Mouse (Mus musculus) midbrain, embryonic 15.5 days (tissue): ENCODE measurements around the gene Dqx1. TPM values are rescaled to one million over a fixed set of nuclear protein-coding genes. Genes with fewer than 3 reads are reported as not detected.

Experiments
- microRNA counts: library from miRNA; unstranded; fragments of <30 nt; microRNA quantifications from one replicate; lab custom pipeline; 2016
- microRNA-seq: library from miRNA; unstranded; fragments of <30 nt; microRNA quantifications from one replicate; pipeline ENCODE4, GENCODE M21; 2016
- polyA plus RNA-seq: library from polyadenylated mRNA; unstranded; fragments of >200 nt; fragmentation: Nextera tagmentation; extraction: Ambion mirVana; gene quantifications from 2 replicates; pipeline ENCODE4 v1.2.1, GENCODE M21; 2015

The Dqx1 gene
- polyA plus RNA-seq, 1 experiment from 2014 or later: 0.75 TPM

MicroRNAs within 50 kb of the gene (microRNA counts, 519-probe panel; counts per million panel counts)
- 1,813 counts per million, percentile 12 among the panel's probes with 10 or more counts for microRNA mmu-miR-3470a+mmu-miR-3470b (lab: Ali Mortazavi, UCI)

Small RNAs within 50 kb of the gene (microRNA-seq; reads per million reads assigned to microRNA genes)
- not detected for gene Mir3470a
- gene Mir7040: not detected

Other genes with a start within 250 kb of the Dqx1 start
- 20.3 and 21.7 TPM in 2 replicates for gene Sema4f, start 118.1 kb upstream of the Dqx1 start, polyA plus RNA-seq
- 0.22 TPM in 1 of 2 replicates, not detected in the other for gene M1ap, start 110.9 kb upstream of the Dqx1 start, polyA plus RNA-seq
- gene Dok1, start 24.4 kb upstream of the Dqx1 start, polyA plus RNA-seq: 2.3 TPM in 2 replicates
- gene Loxl3, start 23.7 kb upstream of the Dqx1 start, polyA plus RNA-seq: 6.8 and 7.6 TPM in 2 replicates
- 182 and 198 TPM in 2 replicates for gene Aup1, start 3.3 kb upstream of the Dqx1 start, polyA plus RNA-seq
- 79.0 and 81.2 TPM in 2 replicates for gene Htra2, start 2.6 kb upstream of the Dqx1 start, polyA plus RNA-seq
- not detected in 2 replicates for gene Tlx2, start 12.4 kb downstream of the Dqx1 start, polyA plus RNA-seq
- 56.3 and 56.8 TPM in 2 replicates for gene Pcgf1, start 20.0 kb downstream of the Dqx1 start, polyA plus RNA-seq
- 0.36 TPM in 1 of 2 replicates, not detected in the other for gene Lbx2, start 28.5 kb downstream of the Dqx1 start, polyA plus RNA-seq
- gene Ccdc142, start 43.8 kb downstream of the Dqx1 start, polyA plus RNA-seq: 6.9 and 8.1 TPM in 2 replicates
- 7.3 and 7.4 TPM in 2 replicates for gene Gm42688, start 43.8 kb downstream of the Dqx1 start, polyA plus RNA-seq
- gene Mrpl53, start 51.2 kb downstream of the Dqx1 start, polyA plus RNA-seq: 102 and 105 TPM in 2 replicates
- gene Mogs, start 57.7 kb downstream of the Dqx1 start, polyA plus RNA-seq: 24.7 and 27.0 TPM in 2 replicates
- 176 and 196 TPM in 2 replicates for gene Wbp1, start 63.7 kb downstream of the Dqx1 start, polyA plus RNA-seq
- gene Ino80b, start 67.6 kb downstream of the Dqx1 start, polyA plus RNA-seq: 13.6 and 15.1 TPM in 2 replicates
- 10.9 and 15.3 TPM in 2 replicates for gene Rtkn, start 77.6 kb downstream of the Dqx1 start, polyA plus RNA-seq
- gene Wdr54, start 98.6 kb downstream of the Dqx1 start, polyA plus RNA-seq: 20.8 and 21.6 TPM in 2 replicates
- gene 1700003E16Rik, start 98.6 kb downstream of the Dqx1 start, polyA plus RNA-seq: 9.5 and 12.0 TPM in 2 replicates
- gene Dctn1, start 108.1 kb downstream of the Dqx1 start, polyA plus RNA-seq: 162 TPM in 2 replicates
- gene Slc4a5, start 162.0 kb downstream of the Dqx1 start, polyA plus RNA-seq: 0.37 and 0.41 TPM in 2 replicates